Mouse (Mus musculus) kidney, embryonic 15.5 days (tissue): Measurements from ENCODE around the gene Usp21. TPM values are rescaled to one million over a fixed set of nuclear protein-coding genes. Genes with fewer than 3 reads are reported as not detected.
"Not testable (repeated sequence)": the region's sequence is repeated elsewhere in the genome, so short reads cannot be mapped to it uniquely, and the experiment has no call there.

ENCODE experiments used
- ATAC-seq: fragments of 200-750 bp; cut with Nextera tagmentation; replicated peaks from 2 replicates; pipeline ENCODE4 v1.8.0; 2017; ENCODE audit warnings: moderate TSS enrichment; ENCODE audit not compliant: low FRiP score
- H3K27ac ChIP-seq: fragments of 300-500 bp; sonication (generic); 2 replicates; pipeline ENCODE4 v1.5.1; 2015; ENCODE audit warnings: mild to moderate bottlenecking, inconsistent platforms
- H3K27me3 ChIP-seq: fragments of 300-500 bp; sonication (generic); 2 replicates; pipeline ENCODE4 v1.6.1; 2015; ENCODE audit warnings: inconsistent platforms
- H3K36me3 ChIP-seq: fragments of 300-500 bp; sonication (generic); 2 replicates; pipeline ENCODE4 v1.6.1; 2015; ENCODE audit warnings: inconsistent platforms
- H3K4me1 ChIP-seq: fragments of 300-500 bp; sonication (generic); 2 replicates; pipeline ENCODE4 v1.6.1; 2015; ENCODE audit warnings: inconsistent platforms
- H3K4me2 ChIP-seq: fragments of 300-500 bp; sonication (generic); 2 replicates; pipeline ENCODE4 v1.6.1; 2015; ENCODE audit warnings: moderate library complexity, mild to moderate bottlenecking, inconsistent platforms
- H3K4me3 ChIP-seq: fragments of 300-500 bp; sonication (generic); replicated peaks from 2 replicates; pipeline ENCODE4 v1.5.1; 2015; ENCODE audit warnings: mild to moderate bottlenecking, inconsistent platforms
- H3K9ac ChIP-seq: fragments of 300-500 bp; sonication (generic); 2 replicates; pipeline ENCODE4 v1.6.1; 2015; ENCODE audit warnings: mild to moderate bottlenecking, inconsistent platforms
- H3K9me3 ChIP-seq: fragments of 300-500 bp; sonication (generic); replicated peaks from 2 replicates; pipeline ENCODE4 v1.6.1; 2016; ENCODE audit warnings: inconsistent platforms
- WGBS: fragments of 180-500 bp; shearing (Covaris S2); methylation state at CpG from one replicate; pipeline ENCODE4 v1.1.7; 2015; ENCODE audit warnings: mixed read lengths; 5-methylcytosine and 5-hydroxymethylcytosine counted together
- polyA plus RNA-seq: library from polyadenylated mRNA; unstranded; fragments of >200 nt; fragmentation: Nextera tagmentation; extraction: Ambion mirVana; gene quantifications from 2 replicates; pipeline ENCODE4 v1.2.1, GENCODE M21; 2015

The Usp21 gene
- polyA plus RNA-seq, 1 experiment from 2014 or later: 97.8 TPM

GRCm38 (mm10) chr1:171309321-171309720 lies 21.5 kb upstream of the Usp21 start:
- no peaks in the 10 kb centered on the region for H3K36me3 ChIP-seq
- no peak for ATAC-seq
- H3K4me3 ChIP-seq: no peak overlapping the region
- 69% methylated on average over 2 of the region's 2 CpGs for WGBS
- H3K4me2 ChIP-seq: no peak overlapping the region
- H3K9me3 ChIP-seq: no peaks in the 10 kb centered on the region
- H3K27me3 ChIP-seq: no peaks in the 10 kb centered on the region
- H3K27ac ChIP-seq: no peak overlapping the region
- no peak overlapping the region for H3K9ac ChIP-seq
- no peaks in the 10 kb centered on the region for H3K4me1 ChIP-seq

DNA sequence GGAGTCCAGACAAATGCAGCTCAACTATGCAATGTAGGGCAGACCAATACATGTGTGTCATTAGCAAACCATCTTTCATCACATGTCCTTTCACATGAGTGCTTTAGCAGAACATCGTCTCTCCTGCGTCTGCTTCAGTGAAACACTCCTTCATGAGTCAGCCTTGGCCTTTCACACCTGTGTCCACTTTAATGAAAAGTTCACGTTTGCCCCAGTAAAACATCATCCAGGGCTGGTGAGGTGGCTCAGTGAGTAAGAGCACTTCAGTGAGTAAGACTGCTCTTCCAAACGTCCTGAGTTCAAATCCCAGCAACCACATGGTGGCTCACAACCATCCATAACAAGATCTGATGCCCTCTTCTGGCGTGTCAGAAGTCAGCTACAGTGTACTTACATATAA lies 18.4 kb upstream of the Usp21 start:
- H3K4me1 ChIP-seq, H3K4me3 ChIP-seq, H3K27me3 ChIP-seq, ATAC-seq, H3K4me2 ChIP-seq, H3K9ac ChIP-seq, H3K9me3 ChIP-seq, H3K27ac ChIP-seq, H3K36me3 ChIP-seq: not testable (repeated sequence)
- 75% methylated on average over 5 of the region's 5 CpGs for WGBS

DNA sequence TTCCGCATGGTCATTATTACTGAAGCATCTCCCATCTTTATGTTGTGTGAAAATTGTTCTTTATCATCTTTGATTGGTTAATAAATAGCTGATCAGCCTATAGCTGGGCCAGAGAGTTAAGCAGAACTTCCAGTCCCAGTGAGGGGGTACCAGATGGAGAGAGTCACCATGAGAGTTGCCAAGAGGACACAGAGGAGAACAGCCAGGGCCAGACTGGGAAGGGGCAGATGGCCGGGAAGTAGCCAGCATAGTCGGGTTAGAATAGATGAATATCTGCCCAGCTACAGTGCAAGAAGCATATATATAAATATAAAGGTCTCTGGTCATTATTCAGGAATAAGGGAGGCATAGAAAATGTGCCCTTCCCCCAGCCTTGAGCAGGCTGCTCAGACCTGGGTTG lies 10.4 kb upstream of the Usp21 start:
- H3K36me3 ChIP-seq: no peaks in the 10 kb centered on the region
- no peak overlapping the region for H3K9ac ChIP-seq
- peaks cover 22% of the 10 kb centered on the region for H3K27me3 ChIP-seq
- H3K9me3 ChIP-seq: no peaks in the 10 kb centered on the region
- peaks cover 7% of the 10 kb centered on the region for H3K4me1 ChIP-seq
- no peak overlapping the region for H3K27ac ChIP-seq
- ATAC-seq: no peak
- 70% methylated on average over 3 of the region's 3 CpGs for WGBS
- H3K4me2 ChIP-seq: no peak overlapping the region
- H3K4me3 ChIP-seq: no peak overlapping the region

GRCm38 (mm10) chr1:171295063-171295402 lies 7.2 kb upstream of the Usp21 start:
- no peak for ATAC-seq
- WGBS: 13% methylated on average over 3 of the region's 3 CpGs
- peak overlapping the region; percentile 74; the same call in 1 of the 2 replicates for H3K9ac ChIP-seq

DNA sequence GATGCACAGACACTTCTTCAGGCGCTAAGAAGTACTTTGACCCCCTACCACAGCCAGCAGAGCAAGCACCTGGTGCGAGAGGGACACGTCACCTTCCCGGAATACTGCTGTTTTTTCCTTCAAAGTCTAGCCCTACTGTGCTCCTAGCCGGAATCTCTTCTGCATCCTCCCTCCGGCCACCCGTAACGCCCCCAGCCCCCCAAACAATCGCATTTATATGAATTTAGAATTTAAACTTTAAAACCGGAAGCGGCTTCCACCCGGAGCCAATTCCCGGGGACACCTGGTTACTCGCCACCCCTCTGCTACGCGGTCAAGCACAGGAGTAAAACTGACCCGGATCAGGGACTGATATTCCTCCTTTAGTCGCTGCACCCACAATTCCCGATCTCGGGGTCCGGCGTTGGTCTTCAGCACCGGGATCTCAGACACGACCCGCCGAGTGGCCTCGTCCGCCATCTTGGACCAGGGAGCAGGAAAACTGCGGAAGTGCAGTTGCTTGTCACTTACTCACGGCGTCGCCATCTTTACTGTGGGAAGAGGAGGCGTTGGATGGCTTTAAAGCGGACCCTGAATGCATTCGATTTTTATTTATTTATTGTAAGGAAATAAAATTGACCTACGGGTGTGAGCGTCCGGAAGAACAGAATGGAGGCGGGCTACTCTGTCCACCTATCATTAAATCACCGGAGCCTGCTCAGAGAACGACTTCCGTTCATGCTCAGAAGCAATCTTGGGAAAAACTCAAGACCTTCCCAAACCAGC lies 6.7 kb upstream of the Usp21 start, which contains the start of gene Ufc1:
Ufc1 (minus strand) TSS at position 727 of the 765 bp plus-strand sequence.
- Histone ChIP-seq H3K27ac (peak within 1 kb of the TSS; percentile 96), H3K9me3 (no peaks in the 10 kb centered on the region), H3K36me3 (peaks cover 16% of the 10 kb centered on the region), H3K9ac (peak within 1 kb of the TSS; percentile 74), H3K27me3 (peaks cover 19% of the 10 kb centered on the region), H3K4me3 (peak within 1 kb of the TSS; percentile 79), H3K4me2 (peak within 1 kb of the TSS; percentile 73), H3K4me1 (peaks cover 10% of the 10 kb centered on the region)
- WGBS: under 1% methylated on average over 42 of the region's 42 CpGs
- ATAC-seq: peak; percentile 83

More at GRCm38 (mm10) chr1:171295063-171295402, 7.2 kb upstream of the Usp21 start:
- Histone ChIP-seq H3K4me1 (peaks cover 10% of the 10 kb centered on the region), H3K4me2 (peak overlapping the region; percentile 73), H3K36me3 (peaks cover 11% of the 10 kb centered on the region), H3K9me3 (no peaks in the 10 kb centered on the region), H3K27me3 (peaks cover 19% of the 10 kb centered on the region), H3K27ac (peak overlapping the region; percentile 96), H3K4me3 (peak overlapping the region; percentile 79)

GRCm38 (mm10) chr1:171293906-171294297 lies 6.1 kb upstream of the Usp21 start:
- H3K4me1 ChIP-seq: peaks cover 10% of the 10 kb centered on the region
- H3K27ac ChIP-seq: peak overlapping the region; percentile 96
- WGBS: 34% methylated on average over 5 of the region's 5 CpGs
- H3K9me3 ChIP-seq: no peaks in the 10 kb centered on the region
- peak overlapping the region; percentile 79 for H3K4me3 ChIP-seq
- H3K36me3 ChIP-seq: peaks cover 22% of the 10 kb centered on the region
- H3K4me2 ChIP-seq: peak overlapping the region; percentile 73
- no peak for ATAC-seq
- H3K27me3 ChIP-seq: peaks cover 19% of the 10 kb centered on the region
- peak overlapping the region; percentile 74 for H3K9ac ChIP-seq

DNA sequence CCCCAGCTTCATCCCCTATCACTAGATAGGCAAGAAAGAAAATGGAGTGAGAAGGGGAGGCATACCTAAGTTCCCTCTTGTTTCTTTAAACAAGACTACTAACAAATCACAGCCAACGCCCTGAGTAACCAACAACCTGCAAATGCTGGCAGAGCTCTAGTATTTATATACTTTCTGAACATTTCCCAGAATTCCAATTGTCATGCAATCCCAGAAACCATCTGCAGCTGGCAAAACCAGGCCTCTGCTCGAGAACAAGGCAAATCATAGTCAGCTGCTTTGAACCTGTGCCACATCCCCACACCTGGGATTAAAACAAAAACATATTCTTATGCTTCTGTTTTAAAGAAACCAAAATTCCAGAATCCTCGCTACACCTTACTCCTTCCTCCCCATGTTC lies 5.6 kb upstream of the Usp21 start:
- H3K4me3 ChIP-seq: peak overlapping the region; percentile 79
- peaks cover 12% of the 10 kb centered on the region for H3K4me1 ChIP-seq
- peaks cover 14% of the 10 kb centered on the region for H3K27me3 ChIP-seq
- H3K9me3 ChIP-seq: no peaks in the 10 kb centered on the region
- no peak overlapping the region for H3K9ac ChIP-seq
- 85% methylated on average over 3 of the region's 3 CpGs for WGBS
- H3K27ac ChIP-seq: no peak overlapping the region
- H3K36me3 ChIP-seq: peaks cover 27% of the 10 kb centered on the region
- H3K4me2 ChIP-seq: peak overlapping the region; percentile 73
- ATAC-seq: no peak

- no peaks in the 10 kb centered on the region for H3K27me3 ChIP-seq
- peak overlapping the region; percentile 95 for H3K4me3 ChIP-seq
- peaks cover 62% of the 10 kb centered on the region for H3K36me3 ChIP-seq
- H3K27ac ChIP-seq: peak overlapping the region; percentile 24; the same call in 1 of the 2 replicates
- WGBS: 68% methylated on average over 4 of the region's 4 CpGs
- H3K9ac ChIP-seq: no peak overlapping the region
- peaks cover 34% of the 10 kb centered on the region for H3K4me1 ChIP-seq
- peak overlapping the region; percentile 64 for H3K4me2 ChIP-seq
- H3K9me3 ChIP-seq: no peaks in the 10 kb centered on the region
- no peak for ATAC-seq
Observed at GRCm38 (mm10) chr1:171288328-171288727, 537 bp upstream of the Usp21 start.

DNA sequence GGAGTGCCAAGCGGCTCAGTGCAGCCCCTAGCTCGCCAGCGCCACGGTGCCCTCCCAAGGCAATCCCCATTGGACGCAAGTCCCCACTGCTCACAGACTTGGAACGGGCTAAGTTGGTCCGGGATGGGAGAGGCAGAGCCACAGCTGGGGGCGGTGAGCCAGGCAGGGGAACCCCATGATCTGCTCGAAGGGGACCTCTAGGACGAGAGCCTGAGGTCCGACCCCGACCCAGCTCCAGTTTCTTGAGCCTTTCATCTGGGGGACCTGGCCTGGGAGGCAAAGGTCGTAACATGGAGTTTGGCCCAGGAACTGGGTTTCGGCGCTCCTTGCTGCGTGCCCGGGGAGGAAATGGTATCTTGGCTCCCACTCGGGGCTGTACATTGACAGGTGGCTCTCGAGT lies 1.3 kb downstream of the Usp21 start:
- Histone ChIP-seq H3K4me2 (peak overlapping the region; percentile 64), H3K36me3 (peaks cover 72% of the 10 kb centered on the region), H3K27me3 (no peaks in the 10 kb centered on the region), H3K9ac (no peak overlapping the region), H3K27ac (no peak overlapping the region), H3K9me3 (no peaks in the 10 kb centered on the region), H3K4me3 (peak overlapping the region; percentile 95; the same call in 1 of the 2 replicates), H3K4me1 (peaks cover 40% of the 10 kb centered on the region)
- no peak for ATAC-seq
- 86% methylated on average over 19 of the region's 19 CpGs for WGBS

DNA sequence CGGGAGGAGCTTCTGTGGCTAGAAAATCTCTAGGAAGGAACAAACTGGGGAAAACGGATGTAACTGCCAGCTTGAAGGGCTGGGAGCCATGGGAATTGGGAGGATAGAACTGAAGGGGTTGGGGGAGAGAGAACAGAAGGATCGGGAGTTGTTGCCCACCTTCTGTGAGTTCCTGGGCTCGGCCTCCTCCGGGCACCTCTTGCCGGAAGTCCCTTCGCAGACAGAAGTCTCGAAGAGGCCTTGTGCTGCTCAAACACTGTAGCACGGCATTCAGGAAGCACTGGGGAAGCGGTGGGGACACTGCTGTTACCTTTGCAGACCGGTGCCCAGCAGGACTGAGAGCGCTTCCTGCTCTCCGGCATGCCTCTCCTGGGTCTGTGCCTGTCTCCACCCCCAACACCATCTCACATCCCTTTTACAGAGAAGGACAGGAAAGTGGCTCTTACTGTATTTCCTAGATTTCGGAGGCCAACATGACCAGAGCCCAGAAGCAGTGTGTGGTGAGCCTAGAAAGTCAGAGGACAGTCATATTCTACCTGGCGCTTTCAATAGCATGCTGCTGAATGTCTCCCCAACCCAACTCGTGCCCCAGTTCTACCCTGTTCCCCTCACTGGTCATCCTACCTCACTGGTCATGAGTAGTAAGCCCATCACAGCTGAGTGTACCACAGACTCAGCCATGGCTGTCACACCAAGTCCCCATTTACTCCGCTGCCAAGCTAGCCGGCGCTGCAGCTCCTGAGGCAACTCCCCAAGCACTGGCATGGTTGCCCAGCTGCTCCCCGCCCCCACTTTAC lies 2.5 kb downstream of the Usp21 start:
- Histone ChIP-seq H3K27me3 (no peaks in the 10 kb centered on the region), H3K9ac (no peak overlapping the region), H3K27ac (0 out of 2 replicates have a peak overlapping the region, but pooled peaks have one; percentile 13), H3K4me3 (no peak overlapping the region), H3K9me3 (no peaks in the 10 kb centered on the region), H3K4me1 (peaks cover 43% of the 10 kb centered on the region), H3K4me2 (no peak overlapping the region), H3K36me3 (peaks cover 66% of the 10 kb centered on the region)
- 88% methylated on average over 20 of the region's 20 CpGs for WGBS
- ATAC-seq: no peak

DNA sequence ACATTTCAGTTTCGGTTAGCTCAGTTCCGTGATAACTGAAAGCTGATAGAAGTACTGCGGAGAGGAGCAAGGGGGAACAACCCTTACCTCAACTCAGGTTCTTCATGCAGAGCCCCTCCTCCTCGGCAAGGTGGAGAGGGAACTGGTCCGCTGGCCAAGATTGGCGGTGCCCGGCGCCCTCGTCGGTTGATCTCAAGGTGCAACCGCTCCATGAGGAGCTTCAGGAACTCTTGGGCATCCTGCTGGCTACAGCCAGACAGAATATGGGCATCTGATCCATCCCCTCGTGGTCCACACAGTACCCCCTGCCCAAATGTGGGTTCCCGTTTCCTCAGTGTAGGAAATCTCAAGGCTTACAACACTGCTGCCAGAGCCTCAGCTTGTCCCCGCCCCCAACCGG lies 3.3 kb downstream of the Usp21 start:
- H3K4me3 ChIP-seq: no peak overlapping the region
- no peaks in the 10 kb centered on the region for H3K27me3 ChIP-seq
- WGBS: 91% methylated on average over 15 of the region's 15 CpGs
- H3K27ac ChIP-seq: no peak overlapping the region
- ATAC-seq: no peak
- no peak overlapping the region for H3K9ac ChIP-seq
- peaks cover 51% of the 10 kb centered on the region for H3K4me1 ChIP-seq
- no peak overlapping the region for H3K4me2 ChIP-seq
- H3K9me3 ChIP-seq: no peaks in the 10 kb centered on the region
- peaks cover 60% of the 10 kb centered on the region for H3K36me3 ChIP-seq
